Mouse (Mus musculus): ENCODE measurements around the gene Sox6. TPM values are rescaled to one million over a fixed set of nuclear protein-coding genes. Genes with fewer than 3 reads are reported as not detected.

Sox6 gene
- polyA plus RNA-seq, 1 experiment from 2014 or later, result 37.5 TPM

GRCm38 (mm10) chr7:116002726-116003125 lies 35.9 kb downstream of the Sox6 start:
- no peak overlapping the region for H3K4me2 ChIP-seq (ENCODE audit: low read depth, low read length)
- 90% methylated on average over 4 of the region's 4 CpGs for WGBS
- no peak for ATAC-seq (ENCODE audit: insufficient read depth, low FRiP score)

GRCm38 (mm10) chr7:115988109-115988779 lies 50.4 kb downstream of the Sox6 start:
- WGBS, result 76% methylated on average over 2 of the region's 2 CpGs
- no peaks in the 10 kb centered on the region for H3K27me3 ChIP-seq (ENCODE audit: control insufficient read depth, insufficient read depth, low read length)
- no peak overlapping the region for H3K27ac ChIP-seq (ENCODE audit: low read length)
- ATAC-seq (ENCODE audit: insufficient read depth, low FRiP score), result no peak
- no peaks in the 10 kb centered on the region for H3K36me3 ChIP-seq (ENCODE audit: control insufficient read depth, insufficient read depth, low read length)
- no peak overlapping the region for H3K4me3 ChIP-seq (replicated peaks; ENCODE audit: low read length)
- no peaks in the 10 kb centered on the region for H3K9me3 ChIP-seq (replicated peaks; ENCODE audit: control insufficient read depth, low read length)
- H3K4me2 ChIP-seq (ENCODE audit: low read depth, low read length), result no peak overlapping the region
- no peaks in the 10 kb centered on the region for H3K4me1 ChIP-seq (ENCODE audit: control insufficient read depth, insufficient read depth, low read length)
- H3K9ac ChIP-seq (ENCODE audit: low read length), result no peak overlapping the region

More at GRCm38 (mm10) chr7:116002726-116003125, 35.9 kb downstream of the Sox6 start:
- Histone ChIP-seq H3K9me3 (replicated peaks; ENCODE audit: control insufficient read depth, low read length) (no peaks in the 10 kb centered on the region), H3K27me3 (ENCODE audit: control insufficient read depth, insufficient read depth, low read length) (no peaks in the 10 kb centered on the region), H3K4me3 (replicated peaks; ENCODE audit: low read length) (no peak overlapping the region), H3K36me3 (ENCODE audit: control insufficient read depth, insufficient read depth, low read length) (no peaks in the 10 kb centered on the region), H3K27ac (ENCODE audit: low read length) (no peak overlapping the region), H3K9ac (ENCODE audit: low read length) (no peak overlapping the region), H3K4me1 (ENCODE audit: control insufficient read depth, insufficient read depth, low read length) (no peaks in the 10 kb centered on the region)

DNA sequence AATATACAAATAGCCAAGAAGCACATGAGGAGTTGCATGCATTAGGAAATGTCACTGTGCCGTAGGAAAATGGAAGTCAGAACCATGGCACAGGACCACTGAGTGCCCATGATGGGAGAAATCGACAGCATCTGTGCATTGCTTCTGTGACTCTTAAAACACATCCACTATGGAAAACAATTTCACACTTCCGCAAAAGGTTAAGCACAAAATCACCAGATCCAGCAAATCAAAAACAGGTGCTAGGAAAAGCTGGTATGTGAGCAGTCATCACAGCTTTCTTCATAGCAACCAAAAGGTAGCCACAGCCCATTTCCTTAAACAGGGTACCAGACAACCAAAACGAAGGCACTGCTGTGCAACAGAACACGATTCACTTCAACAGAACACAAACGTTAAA lies 52.9 kb downstream of the Sox6 start:
- 78% methylated on average over 6 of the region's 6 CpGs for WGBS
- no peak overlapping the region for H3K27ac ChIP-seq (ENCODE audit: low read length)
- no peaks in the 10 kb centered on the region for H3K4me1 ChIP-seq (ENCODE audit: control insufficient read depth, insufficient read depth, low read length)

GRCm38 (mm10) chr7:115984076-115984475 lies 54.5 kb downstream of the Sox6 start:
- H3K4me2 ChIP-seq (ENCODE audit: low read depth, low read length), result no peak overlapping the region
- no peak for ATAC-seq (ENCODE audit: insufficient read depth, low FRiP score)
- H3K9me3 ChIP-seq (replicated peaks; ENCODE audit: control insufficient read depth, low read length), result no peaks in the 10 kb centered on the region
- no peak overlapping the region for H3K27ac ChIP-seq (ENCODE audit: low read length)
- H3K4me1 ChIP-seq (ENCODE audit: control insufficient read depth, insufficient read depth, low read length), result no peaks in the 10 kb centered on the region
- 87% methylated on average over 3 of the region's 3 CpGs for WGBS
- no peaks in the 10 kb centered on the region for H3K27me3 ChIP-seq (ENCODE audit: control insufficient read depth, insufficient read depth, low read length)
- no peak overlapping the region for H3K9ac ChIP-seq (ENCODE audit: low read length)
- H3K36me3 ChIP-seq (ENCODE audit: control insufficient read depth, insufficient read depth, low read length), result no peaks in the 10 kb centered on the region
- no peak overlapping the region for H3K4me3 ChIP-seq (replicated peaks; ENCODE audit: low read length)

More for the DNA sequence above, 52.9 kb downstream of the Sox6 start:
- Histone ChIP-seq H3K4me2 (ENCODE audit: low read depth, low read length) (no peak overlapping the region), H3K36me3 (ENCODE audit: control insufficient read depth, insufficient read depth, low read length) (no peaks in the 10 kb centered on the region), H3K27me3 (ENCODE audit: control insufficient read depth, insufficient read depth, low read length) (no peaks in the 10 kb centered on the region), H3K4me3 (replicated peaks; ENCODE audit: low read length) (no peak overlapping the region), H3K9me3 (replicated peaks; ENCODE audit: control insufficient read depth, low read length) (no peaks in the 10 kb centered on the region), H3K9ac (ENCODE audit: low read length) (no peak overlapping the region)
- no peak for ATAC-seq (ENCODE audit: insufficient read depth, low FRiP score)

GRCm38 (mm10) chr7:115979813-115980512 lies 58.6 kb downstream of the Sox6 start:
- ATAC-seq (ENCODE audit: insufficient read depth, low FRiP score), result no peak
- H3K9me3 ChIP-seq (replicated peaks; ENCODE audit: control insufficient read depth, low read length), result no peaks in the 10 kb centered on the region
- no peaks in the 10 kb centered on the region for H3K36me3 ChIP-seq (ENCODE audit: control insufficient read depth, insufficient read depth, low read length)
- no peak overlapping the region for H3K9ac ChIP-seq (ENCODE audit: low read length)
- H3K4me1 ChIP-seq (ENCODE audit: control insufficient read depth, insufficient read depth, low read length), result no peaks in the 10 kb centered on the region
- H3K4me3 ChIP-seq (replicated peaks; ENCODE audit: low read length), result no peak overlapping the region
- 75% methylated on average over 5 of the region's 5 CpGs for WGBS
- H3K27me3 ChIP-seq (ENCODE audit: control insufficient read depth, insufficient read depth, low read length), result no peaks in the 10 kb centered on the region
- H3K4me2 ChIP-seq (ENCODE audit: low read depth, low read length), result no peak overlapping the region
- no peak overlapping the region for H3K27ac ChIP-seq (ENCODE audit: low read length)

GRCm38 (mm10) chr7:115974518-115974917 lies 64.1 kb downstream of the Sox6 start:
- Histone ChIP-seq H3K9me3 (replicated peaks; ENCODE audit: control insufficient read depth, low read length) (no peaks in the 10 kb centered on the region), H3K27ac (ENCODE audit: low read length) (no peak overlapping the region), H3K27me3 (ENCODE audit: control insufficient read depth, insufficient read depth, low read length) (no peaks in the 10 kb centered on the region), H3K4me1 (ENCODE audit: control insufficient read depth, insufficient read depth, low read length) (no peaks in the 10 kb centered on the region), H3K4me2 (ENCODE audit: low read depth, low read length) (no peak overlapping the region), H3K4me3 (replicated peaks; ENCODE audit: low read length) (no peak overlapping the region), H3K9ac (ENCODE audit: low read length) (no peak overlapping the region), H3K36me3 (ENCODE audit: control insufficient read depth, insufficient read depth, low read length) (no peaks in the 10 kb centered on the region)
- 84% methylated on average over 2 of the region's 2 CpGs for WGBS
- no peak for ATAC-seq (ENCODE audit: insufficient read depth, low FRiP score)

GRCm38 (mm10) chr7:115967186-115967585 lies 71.4 kb downstream of the Sox6 start:
- H3K36me3 ChIP-seq (ENCODE audit: control insufficient read depth, insufficient read depth, low read length), result no peaks in the 10 kb centered on the region
- H3K27me3 ChIP-seq (ENCODE audit: control insufficient read depth, insufficient read depth, low read length), result no peaks in the 10 kb centered on the region
- H3K27ac ChIP-seq (ENCODE audit: low read length), result no peak overlapping the region
- H3K4me3 ChIP-seq (replicated peaks; ENCODE audit: low read length), result no peak overlapping the region
- no peaks in the 10 kb centered on the region for H3K9me3 ChIP-seq (replicated peaks; ENCODE audit: control insufficient read depth, low read length)
- no peak overlapping the region for H3K4me2 ChIP-seq (ENCODE audit: low read depth, low read length)
- no peak overlapping the region for H3K9ac ChIP-seq (ENCODE audit: low read length)
- ATAC-seq (ENCODE audit: insufficient read depth, low FRiP score), result no peak
- H3K4me1 ChIP-seq (ENCODE audit: control insufficient read depth, insufficient read depth, low read length), result no peaks in the 10 kb centered on the region
- 66% methylated on average over 4 of the region's 4 CpGs for WGBS

DNA sequence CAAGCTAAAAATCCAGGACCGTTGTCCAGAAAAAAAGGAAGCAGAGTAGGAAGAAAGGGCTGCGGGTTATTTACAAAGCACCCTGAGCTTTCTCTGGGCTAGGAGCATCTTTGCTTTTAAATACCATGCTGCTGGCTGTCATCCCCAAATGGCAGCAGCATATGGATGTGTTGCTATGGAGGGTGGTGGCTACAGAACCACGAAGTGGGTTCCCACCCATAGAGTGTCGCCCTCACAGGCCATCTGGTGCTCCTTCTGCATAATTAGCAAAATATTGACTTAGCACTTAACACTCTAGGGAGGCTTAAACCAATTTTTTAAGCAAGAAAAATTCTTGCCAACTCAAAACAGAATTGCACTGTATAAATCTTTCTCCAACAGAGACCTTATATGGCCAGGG lies 72.4 kb downstream of the Sox6 start:
- no peak overlapping the region for H3K9ac ChIP-seq (ENCODE audit: low read length)
- ATAC-seq (ENCODE audit: insufficient read depth, low FRiP score), result no peak
- H3K9me3 ChIP-seq (replicated peaks; ENCODE audit: control insufficient read depth, low read length), result no peaks in the 10 kb centered on the region
- no peaks in the 10 kb centered on the region for H3K36me3 ChIP-seq (ENCODE audit: control insufficient read depth, insufficient read depth, low read length)
- H3K4me3 ChIP-seq (replicated peaks; ENCODE audit: low read length), result no peak overlapping the region
- no peaks in the 10 kb centered on the region for H3K4me1 ChIP-seq (ENCODE audit: control insufficient read depth, insufficient read depth, low read length)
- H3K27me3 ChIP-seq (ENCODE audit: control insufficient read depth, insufficient read depth, low read length), result no peaks in the 10 kb centered on the region
- no peak overlapping the region for H3K27ac ChIP-seq (ENCODE audit: low read length)
- no peak overlapping the region for H3K4me2 ChIP-seq (ENCODE audit: low read depth, low read length)
- WGBS, result 43% methylated on average over 4 of the region's 4 CpGs

DNA sequence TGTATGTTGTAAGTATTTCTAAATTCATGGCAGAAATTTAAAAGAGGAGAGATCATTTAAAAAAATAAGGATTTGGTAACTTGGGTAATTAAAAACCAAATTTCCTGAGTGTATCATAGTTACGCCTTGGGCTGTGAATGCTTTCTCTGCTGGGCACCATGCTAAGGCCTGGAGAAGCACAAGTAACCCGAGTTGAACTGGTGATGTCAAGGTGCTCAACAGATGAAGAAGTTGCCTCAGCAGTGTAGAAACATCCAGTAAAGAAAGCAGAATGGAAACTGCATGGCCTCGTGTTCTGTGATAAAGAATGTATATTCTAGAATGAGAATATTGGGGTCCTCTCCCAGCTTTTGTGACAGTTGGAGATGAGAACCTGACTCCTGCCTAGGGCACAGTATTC lies 85.5 kb downstream of the Sox6 start:
- Histone ChIP-seq H3K9ac (ENCODE audit: low read length) (no peak overlapping the region), H3K9me3 (replicated peaks; ENCODE audit: control insufficient read depth, low read length) (no peaks in the 10 kb centered on the region), H3K4me2 (ENCODE audit: low read depth, low read length) (no peak overlapping the region), H3K27ac (ENCODE audit: low read length) (no peak overlapping the region), H3K27me3 (ENCODE audit: control insufficient read depth, insufficient read depth, low read length) (no peaks in the 10 kb centered on the region), H3K36me3 (ENCODE audit: control insufficient read depth, insufficient read depth, low read length) (no peaks in the 10 kb centered on the region), H3K4me1 (ENCODE audit: control insufficient read depth, insufficient read depth, low read length) (no peaks in the 10 kb centered on the region), H3K4me3 (replicated peaks; ENCODE audit: low read length) (no peak overlapping the region)
- ATAC-seq (ENCODE audit: insufficient read depth, low FRiP score), result no peak
- 79% methylated on average over 3 of the region's 3 CpGs for WGBS

Data from stomach, embryonic 16.5 days (tissue).